Mouse (Mus musculus): ENCODE data around the gene Ets1. TPM values are rescaled to one million over a fixed set of nuclear protein-coding genes. Genes with fewer than 3 reads are reported as not detected.

Ets1 gene
- polyA plus RNA-seq, 1 experiment from 2014 or later = 40.8 TPM

DNA sequence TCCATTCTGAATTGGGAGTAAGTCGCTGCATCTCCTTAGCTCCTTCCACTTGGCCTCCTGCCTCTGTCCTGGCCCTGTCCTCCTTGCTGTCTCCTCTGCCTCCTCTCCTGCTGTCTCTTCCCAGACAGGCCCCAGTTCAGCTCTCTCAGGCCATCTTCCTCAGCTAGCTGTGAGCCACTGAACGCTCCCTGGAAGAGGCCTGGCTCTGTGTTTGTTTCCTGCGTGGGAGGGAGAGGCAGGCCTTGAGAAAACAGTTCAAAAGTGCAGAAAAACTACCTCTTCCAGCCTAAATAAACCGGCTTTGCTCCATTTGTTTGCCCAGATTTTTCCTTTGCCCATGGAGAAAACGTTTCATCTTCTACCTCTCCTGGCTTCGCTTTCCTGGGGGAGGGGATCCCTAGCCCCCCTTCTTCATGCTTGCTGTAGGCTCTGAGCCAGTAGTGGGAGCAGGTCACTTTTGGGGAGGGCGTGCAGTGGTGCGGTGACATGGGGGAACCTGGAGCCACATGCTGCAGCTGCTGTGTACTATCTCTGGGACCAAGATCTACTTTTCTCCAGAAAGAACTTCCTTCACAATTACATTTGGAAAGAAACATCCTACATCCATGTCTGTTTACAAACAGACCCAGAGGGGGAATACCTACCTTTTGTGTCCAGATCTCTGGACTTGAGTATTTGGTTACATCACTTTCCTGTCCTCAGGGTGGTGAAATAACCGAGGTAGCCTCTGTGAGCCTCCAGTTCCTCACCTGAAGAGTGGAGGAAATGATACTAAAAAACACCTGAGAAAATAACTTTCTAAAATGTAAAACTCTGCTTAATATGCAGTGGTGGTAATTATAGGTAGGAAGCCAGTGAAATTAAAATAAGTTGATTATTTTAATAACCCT is 82.2 kb downstream of the Ets1 start:
- Histone ChIP-seq H3K27ac (peak overlapping the region; percentile 71), H3K4me3 (no peak overlapping the region), H3K4me1 (peaks cover 84% of the 10 kb centered on the region), H3K36me3 (no peaks in the 10 kb centered on the region), H3K4me2 (no peak overlapping the region), H3K27me3 (no peaks in the 10 kb centered on the region), H3K9me3 (no peaks in the 10 kb centered on the region), H3K9ac (no peak overlapping the region)
- ATAC-seq (ENCODE audit: insufficient number of reproducible peaks, insufficient read depth, low FRiP score, low TSS enrichment, low read depth) = no peak
- 54% methylated on average over 9 of the region's 9 CpGs for WGBS

DNA sequence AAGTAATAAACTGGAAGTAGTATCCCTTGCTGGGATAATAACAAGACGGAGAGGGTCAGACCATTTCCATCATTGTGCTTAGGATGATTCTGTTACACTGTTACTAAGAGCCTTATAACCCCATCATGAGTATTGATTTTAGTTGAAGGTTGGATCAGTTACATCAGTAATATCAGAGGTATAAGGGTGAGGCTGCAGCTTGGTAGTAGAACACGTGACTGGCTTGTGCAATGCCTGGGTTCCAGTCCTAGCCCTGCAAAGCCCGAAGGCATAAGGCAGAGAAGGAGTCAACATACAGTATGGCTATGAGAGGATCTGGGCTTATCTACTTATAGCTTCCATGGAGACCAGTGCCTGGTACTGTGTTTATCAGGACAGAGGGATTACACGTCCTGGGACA is 82.8 kb downstream of the Ets1 start:
- no peaks in the 10 kb centered on the region for H3K27me3 ChIP-seq
- H3K9me3 ChIP-seq = no peaks in the 10 kb centered on the region
- H3K9ac ChIP-seq = no peak overlapping the region
- no peak overlapping the region for H3K4me2 ChIP-seq
- H3K36me3 ChIP-seq = no peaks in the 10 kb centered on the region
- 81% methylated on average over 4 of the region's 4 CpGs for WGBS
- no peak overlapping the region for H3K4me3 ChIP-seq
- H3K4me1 ChIP-seq = peaks cover 77% of the 10 kb centered on the region
- no peak for ATAC-seq (ENCODE audit: insufficient number of reproducible peaks, insufficient read depth, low FRiP score, low TSS enrichment, low read depth)
- no peak overlapping the region; the same call in 1 of the 2 replicates for H3K27ac ChIP-seq

DNA sequence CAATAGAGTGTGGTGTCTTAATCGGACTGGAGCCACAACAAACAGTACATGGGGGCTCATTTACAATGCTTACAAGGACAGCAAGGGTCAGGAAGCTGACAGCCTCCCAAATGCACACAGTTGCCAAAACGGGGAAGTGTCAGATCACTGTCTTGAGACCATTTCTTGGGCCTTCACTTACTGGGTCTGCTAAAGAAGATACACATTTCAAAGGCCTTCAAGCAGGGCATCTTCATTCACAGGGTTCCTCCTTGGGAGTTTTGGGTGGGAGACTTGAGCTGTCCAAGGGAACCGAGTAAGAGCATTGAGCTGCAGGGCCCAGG is 83.9 kb downstream of the Ets1 start:
- ATAC-seq (ENCODE audit: insufficient number of reproducible peaks, insufficient read depth, low FRiP score, low TSS enrichment, low read depth) = no peak
- no peak overlapping the region for H3K4me3 ChIP-seq
- no peaks in the 10 kb centered on the region for H3K36me3 ChIP-seq
- 25% methylated on average over 3 of the region's 3 CpGs for WGBS
- no peak overlapping the region for H3K9ac ChIP-seq
- peaks cover 70% of the 10 kb centered on the region for H3K4me1 ChIP-seq
- H3K9me3 ChIP-seq = no peaks in the 10 kb centered on the region
- 0 out of 2 replicates have a peak overlapping the region, but pooled peaks have one; percentile 9 for H3K4me2 ChIP-seq
- H3K27ac ChIP-seq = peak overlapping the region; percentile 78
- no peaks in the 10 kb centered on the region for H3K27me3 ChIP-seq

DNA sequence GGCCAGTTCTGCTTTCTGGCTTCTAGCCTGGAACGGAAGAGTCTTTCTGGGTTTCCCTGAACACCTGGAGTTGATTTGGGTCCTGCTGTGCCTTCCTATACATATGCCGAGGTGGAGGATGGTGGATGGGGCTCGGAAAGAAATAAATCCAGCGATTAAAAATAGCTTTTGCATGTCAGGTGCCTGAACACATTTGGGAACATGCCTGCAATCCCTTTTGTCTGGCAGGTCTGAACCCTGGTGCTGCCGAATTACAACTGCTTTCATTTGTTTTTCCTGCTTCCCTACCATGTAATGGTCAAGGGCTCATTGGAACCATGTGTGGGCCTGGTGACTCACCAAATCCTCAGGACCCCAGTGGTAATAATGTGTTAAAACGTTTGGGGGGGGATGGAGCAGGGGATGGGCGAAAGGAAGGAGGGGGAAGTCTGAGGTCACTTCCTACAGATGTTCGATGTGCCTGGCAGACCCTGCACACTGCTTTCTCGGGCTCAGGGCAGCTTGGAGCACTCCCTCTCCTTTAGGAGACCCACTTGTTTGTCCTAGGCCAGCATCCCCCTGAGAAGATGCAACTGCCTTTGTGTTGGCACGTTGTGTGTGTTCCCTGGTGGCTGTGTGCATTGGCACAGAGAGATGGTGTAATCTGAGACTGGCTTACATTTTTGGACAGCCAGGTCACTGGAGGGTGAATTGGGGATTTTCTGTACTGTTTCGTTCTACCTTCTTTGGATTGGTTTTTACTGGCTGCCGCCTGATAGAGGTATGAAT is 84.4 kb downstream of the Ets1 start:
- H3K4me2 ChIP-seq = peak overlapping the region; percentile 9; the same call in 1 of the 2 replicates
- no peaks in the 10 kb centered on the region for H3K27me3 ChIP-seq
- no peak overlapping the region for H3K4me3 ChIP-seq
- H3K4me1 ChIP-seq = peaks cover 64% of the 10 kb centered on the region
- 15% methylated on average over 12 of the region's 12 CpGs for WGBS
- ATAC-seq (ENCODE audit: insufficient number of reproducible peaks, insufficient read depth, low FRiP score, low TSS enrichment, low read depth) = peak; percentile 77
- 0 out of 2 replicates have a peak overlapping the region, but pooled peaks have one; percentile 32 for H3K9ac ChIP-seq
- peak overlapping the region; percentile 78 for H3K27ac ChIP-seq
- no peaks in the 10 kb centered on the region for H3K9me3 ChIP-seq
- no peaks in the 10 kb centered on the region for H3K36me3 ChIP-seq

DNA sequence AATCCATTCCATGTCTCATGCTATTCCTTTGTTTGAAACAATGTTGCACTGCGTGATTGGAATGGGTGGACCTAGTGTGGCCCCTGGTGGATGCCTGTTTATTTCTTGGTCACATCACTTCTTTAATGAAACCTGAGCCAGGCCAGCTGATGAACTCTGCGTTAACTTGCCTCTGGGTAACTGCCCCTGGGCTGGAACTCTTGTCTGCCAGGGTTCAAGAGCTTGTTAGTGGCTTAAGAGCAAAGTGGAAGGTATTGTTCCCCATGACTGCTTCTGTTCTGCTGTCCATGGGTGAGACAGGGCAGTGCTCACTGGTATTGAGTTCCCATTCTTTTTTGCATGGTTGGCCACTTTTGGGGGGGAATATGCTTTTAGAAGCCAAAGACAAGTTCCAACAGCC is 85.1 kb downstream of the Ets1 start:
- Histone ChIP-seq H3K27ac (peak overlapping the region; percentile 78), H3K9me3 (no peaks in the 10 kb centered on the region), H3K9ac (0 out of 2 replicates have a peak overlapping the region, but pooled peaks have one; percentile 32), H3K4me3 (no peak overlapping the region), H3K36me3 (no peaks in the 10 kb centered on the region), H3K4me1 (peaks cover 58% of the 10 kb centered on the region), H3K4me2 (peak overlapping the region; percentile 9; the same call in 1 of the 2 replicates), H3K27me3 (no peaks in the 10 kb centered on the region)
- no peak for ATAC-seq (ENCODE audit: insufficient number of reproducible peaks, insufficient read depth, low FRiP score, low TSS enrichment, low read depth)
- 21% methylated on average over 2 of the region's 2 CpGs for WGBS

DNA sequence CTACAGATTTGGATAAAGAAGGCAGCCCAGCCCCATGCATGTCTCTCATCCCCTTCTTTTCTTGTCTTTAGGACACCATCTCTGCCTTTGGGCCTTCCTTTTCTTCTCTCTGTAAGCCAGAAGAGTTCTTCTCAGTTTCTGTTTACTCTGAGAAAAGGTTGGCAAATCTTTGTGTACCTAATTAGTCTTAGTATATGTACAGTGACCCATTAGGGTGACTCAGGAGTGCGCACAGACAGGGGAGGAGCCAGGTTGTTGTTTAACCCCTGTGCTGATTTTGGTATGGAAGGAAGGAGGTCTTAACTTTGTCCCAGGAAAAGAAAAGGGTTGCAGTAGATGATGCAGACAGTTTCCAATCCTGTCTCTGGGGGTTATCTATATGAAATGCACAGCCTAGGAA is 86.2 kb downstream of the Ets1 start:
- 95% methylated on average over 1 of the region's 1 CpGs for WGBS
- Histone ChIP-seq H3K27ac (no peak overlapping the region), H3K4me3 (no peak overlapping the region), H3K4me1 (peaks cover 48% of the 10 kb centered on the region), H3K4me2 (no peak overlapping the region), H3K36me3 (peaks cover 4% of the 10 kb centered on the region), H3K9me3 (no peaks in the 10 kb centered on the region), H3K9ac (no peak overlapping the region), H3K27me3 (no peaks in the 10 kb centered on the region)
- no peak for ATAC-seq (ENCODE audit: insufficient number of reproducible peaks, insufficient read depth, low FRiP score, low TSS enrichment, low read depth)

DNA sequence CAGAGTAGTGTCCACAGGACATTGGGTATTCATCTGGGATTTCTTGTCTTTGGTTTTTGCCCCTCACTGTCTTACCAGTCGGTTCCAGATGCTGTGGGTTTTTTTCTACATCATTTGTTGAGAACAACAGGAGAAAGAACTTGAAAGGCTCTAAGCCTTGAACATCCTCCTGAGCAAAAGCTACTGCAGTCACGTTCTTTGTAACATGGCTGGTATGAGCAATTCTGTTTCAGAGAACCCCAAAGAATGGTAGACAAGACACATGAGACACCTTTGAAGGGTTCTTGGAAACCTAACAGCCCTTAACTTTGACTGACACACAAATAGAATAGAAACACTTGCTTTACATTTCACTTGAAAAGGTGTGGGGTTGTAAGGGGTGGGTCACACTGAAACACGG is 86.9 kb downstream of the Ets1 start:
- 86% methylated on average over 3 of the region's 3 CpGs for WGBS
- no peak for ATAC-seq (ENCODE audit: insufficient number of reproducible peaks, insufficient read depth, low FRiP score, low TSS enrichment, low read depth)

DNA sequence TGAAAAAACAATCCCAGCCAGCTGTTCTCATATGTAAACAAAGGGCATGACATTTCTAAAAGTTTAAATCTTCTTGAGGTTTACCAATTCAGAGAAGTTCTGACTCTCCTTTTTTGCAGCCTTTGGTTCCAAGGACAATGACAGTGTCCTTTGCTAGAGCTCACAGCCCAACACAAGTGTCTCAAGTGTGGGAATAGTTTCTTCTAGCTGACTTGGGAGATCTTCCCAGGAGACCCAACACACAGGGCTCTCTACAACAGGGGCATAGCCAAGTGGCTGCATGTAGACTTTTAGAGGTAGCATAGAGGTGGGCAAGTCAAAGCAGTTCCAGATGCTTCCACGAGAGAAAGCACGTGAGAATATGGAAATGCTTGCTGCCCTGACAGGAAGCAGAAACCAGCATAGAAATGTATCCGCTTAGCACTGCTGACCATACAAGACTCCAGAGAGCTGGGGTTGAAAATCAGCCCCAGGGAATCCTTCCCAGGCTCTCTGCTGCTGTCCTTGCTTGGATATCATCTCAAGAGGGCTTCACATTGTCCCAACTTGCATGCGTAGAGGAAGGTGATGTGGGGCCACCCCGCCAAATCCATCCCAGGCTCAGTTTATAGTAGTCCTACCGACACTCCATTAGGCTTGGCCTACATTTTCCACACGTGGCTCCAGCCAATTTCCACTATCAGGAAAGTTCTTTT is 88.3 kb downstream of the Ets1 start:
- H3K4me2 ChIP-seq = no peak overlapping the region
- peaks cover 15% of the 10 kb centered on the region for H3K36me3 ChIP-seq
- no peak overlapping the region for H3K27ac ChIP-seq
- 66% methylated on average over 7 of the region's 7 CpGs for WGBS
- peaks cover 30% of the 10 kb centered on the region for H3K4me1 ChIP-seq
- no peak overlapping the region for H3K9ac ChIP-seq
- H3K9me3 ChIP-seq = no peaks in the 10 kb centered on the region
- H3K27me3 ChIP-seq = no peaks in the 10 kb centered on the region
- ATAC-seq (ENCODE audit: insufficient number of reproducible peaks, insufficient read depth, low FRiP score, low TSS enrichment, low read depth) = no peak
- H3K4me3 ChIP-seq = no peak overlapping the region

More for the DNA sequence above, 86.9 kb downstream of the Ets1 start:
- no peak overlapping the region for H3K4me3 ChIP-seq
- H3K4me1 ChIP-seq = peaks cover 41% of the 10 kb centered on the region
- H3K36me3 ChIP-seq = peaks cover 7% of the 10 kb centered on the region
- H3K27me3 ChIP-seq = no peaks in the 10 kb centered on the region
- no peaks in the 10 kb centered on the region for H3K9me3 ChIP-seq
- H3K27ac ChIP-seq = no peak overlapping the region
- H3K9ac ChIP-seq = no peak overlapping the region
- H3K4me2 ChIP-seq = no peak overlapping the region

DNA sequence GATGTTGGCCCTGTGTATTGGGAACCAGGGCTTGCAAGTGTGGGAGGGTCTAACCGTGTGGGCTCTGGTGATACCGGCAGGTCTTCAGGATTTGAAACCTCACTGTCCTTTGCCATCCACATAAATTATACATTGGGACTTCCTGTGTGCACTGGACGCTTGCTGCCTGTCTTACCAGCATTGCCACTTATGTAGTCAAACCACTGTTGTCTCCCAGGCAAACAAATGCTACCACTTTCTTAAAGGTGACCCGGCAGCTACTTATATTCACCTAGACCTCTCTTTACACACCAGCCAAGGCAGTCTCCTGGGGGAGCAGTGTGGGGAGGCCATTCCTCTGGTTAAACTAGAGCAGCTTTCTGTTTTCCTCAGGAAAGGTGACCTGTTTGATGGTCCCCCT is 89.9 kb downstream of the Ets1 start:
- H3K4me2 ChIP-seq = no peak overlapping the region
- no peak for ATAC-seq (ENCODE audit: insufficient number of reproducible peaks, insufficient read depth, low FRiP score, low TSS enrichment, low read depth)
- no peak overlapping the region for H3K27ac ChIP-seq
- WGBS = 86% methylated on average over 4 of the region's 4 CpGs
- no peaks in the 10 kb centered on the region for H3K27me3 ChIP-seq
- H3K9me3 ChIP-seq = no peaks in the 10 kb centered on the region
- peaks cover 18% of the 10 kb centered on the region for H3K4me1 ChIP-seq
- no peak overlapping the region for H3K9ac ChIP-seq
- no peak overlapping the region for H3K4me3 ChIP-seq
- peaks cover 21% of the 10 kb centered on the region for H3K36me3 ChIP-seq

DNA sequence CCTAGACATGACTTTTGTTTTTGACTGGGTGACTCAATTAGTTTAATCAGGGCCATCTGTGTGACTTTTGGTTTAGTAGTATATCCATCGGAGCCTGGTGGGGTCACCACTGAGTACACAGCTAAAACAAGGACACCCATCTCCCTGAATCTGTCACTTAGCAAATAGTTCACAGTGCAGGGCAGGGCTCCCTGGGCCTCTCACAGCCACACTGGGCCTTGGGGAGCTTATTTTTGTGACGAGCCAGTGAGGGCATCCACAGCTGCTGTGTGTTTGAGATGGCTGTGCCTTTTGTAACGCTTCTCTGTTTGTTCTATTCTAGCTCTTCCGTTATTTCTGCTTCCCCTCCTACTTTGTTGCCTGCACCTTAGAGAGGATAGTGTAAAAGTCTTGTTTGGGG is 90.6 kb downstream of the Ets1 start:
- no peak overlapping the region for H3K4me3 ChIP-seq
- H3K27ac ChIP-seq = no peak overlapping the region
- peaks cover 18% of the 10 kb centered on the region for H3K4me1 ChIP-seq
- no peak for ATAC-seq (ENCODE audit: insufficient number of reproducible peaks, insufficient read depth, low FRiP score, low TSS enrichment, low read depth)
- no peaks in the 10 kb centered on the region for H3K27me3 ChIP-seq
- H3K9me3 ChIP-seq = no peaks in the 10 kb centered on the region
- peaks cover 21% of the 10 kb centered on the region for H3K36me3 ChIP-seq
- H3K9ac ChIP-seq = no peak overlapping the region
- WGBS = 52% methylated on average over 4 of the region's 4 CpGs
- H3K4me2 ChIP-seq = no peak overlapping the region

DNA sequence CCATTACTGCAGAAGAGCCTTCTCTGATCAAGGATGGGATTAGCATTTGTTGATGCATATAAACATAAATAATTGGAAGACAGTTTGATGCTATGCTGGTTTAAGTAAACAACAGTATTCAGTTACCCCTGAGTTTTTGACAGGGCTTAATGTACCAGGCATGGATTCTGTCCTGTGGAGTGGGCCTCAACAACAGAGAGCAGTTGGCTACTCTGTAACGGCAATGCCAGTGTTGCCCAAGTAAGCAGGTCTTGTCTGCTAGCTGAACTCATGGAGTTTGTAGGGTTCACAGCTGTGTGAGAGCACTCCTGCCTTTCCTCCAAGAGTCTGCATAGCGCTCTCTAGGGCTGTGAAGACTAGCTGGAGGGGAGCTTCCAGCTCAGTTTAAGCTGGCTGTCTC is 91.0 kb downstream of the Ets1 start:
- Histone ChIP-seq H3K4me2 (no peak overlapping the region), H3K4me1 (peaks cover 18% of the 10 kb centered on the region), H3K27me3 (no peaks in the 10 kb centered on the region), H3K27ac (no peak overlapping the region), H3K9me3 (no peaks in the 10 kb centered on the region), H3K9ac (no peak overlapping the region), H3K36me3 (peaks cover 21% of the 10 kb centered on the region), H3K4me3 (no peak overlapping the region)
- no peak for ATAC-seq (ENCODE audit: insufficient number of reproducible peaks, insufficient read depth, low FRiP score, low TSS enrichment, low read depth)
- WGBS = 93% methylated on average over 2 of the region's 2 CpGs

All from embryonic facial prominence, embryonic 13.5 days (tissue).